Mouse (Mus musculus) skeletal muscle tissue, adult 2 months (tissue): Measurements from ENCODE around the gene Inafm2.

Experiments
- DNase-seq: peaks from one replicate; pipeline ENCODE4 v3.0.0-alpha.2; 2012; ENCODE audit warnings: low read depth, low spot score

Gene Inafm2

DNA sequence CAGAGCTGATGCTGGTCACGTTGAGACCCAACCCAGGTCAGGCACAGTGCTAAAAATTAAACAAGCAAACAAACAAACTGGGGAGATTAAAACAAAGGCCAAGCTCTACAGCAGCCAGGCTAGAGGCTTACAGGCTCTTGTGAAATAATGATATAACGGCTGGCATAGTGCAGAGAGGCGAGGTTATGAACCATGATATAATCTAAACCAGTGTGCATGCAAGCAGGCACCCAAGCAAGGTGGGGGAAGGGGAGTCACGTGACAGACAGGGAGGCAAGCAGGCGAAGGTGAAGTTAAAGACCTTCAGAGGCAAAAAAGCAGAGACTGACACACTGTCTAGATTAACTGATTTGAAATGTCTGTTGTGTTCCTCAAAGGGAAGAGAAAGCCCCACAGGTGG lies 37.5 kb downstream of the Inafm2 start:
- no peak for DNase-seq

DNA sequence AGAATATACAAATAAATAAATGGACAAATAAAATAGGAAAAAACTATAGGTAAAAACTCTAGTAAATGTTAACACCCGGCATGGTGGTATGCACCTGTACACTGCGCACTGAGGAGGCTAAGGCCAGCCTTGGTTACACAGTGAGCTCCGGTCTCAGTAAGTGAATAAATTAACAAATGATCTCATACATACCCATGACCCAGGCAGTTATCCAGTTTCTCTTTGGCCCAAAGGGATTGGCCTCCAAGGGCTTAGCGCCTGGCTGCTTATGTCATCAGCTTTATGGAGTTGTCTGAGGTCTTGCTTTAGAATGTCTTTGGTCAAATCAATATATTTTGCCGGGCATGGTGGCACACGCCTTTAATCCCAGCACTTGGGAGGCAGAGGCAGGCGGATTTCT lies 38.1 kb downstream of the Inafm2 start:
- no peak for DNase-seq

DNA sequence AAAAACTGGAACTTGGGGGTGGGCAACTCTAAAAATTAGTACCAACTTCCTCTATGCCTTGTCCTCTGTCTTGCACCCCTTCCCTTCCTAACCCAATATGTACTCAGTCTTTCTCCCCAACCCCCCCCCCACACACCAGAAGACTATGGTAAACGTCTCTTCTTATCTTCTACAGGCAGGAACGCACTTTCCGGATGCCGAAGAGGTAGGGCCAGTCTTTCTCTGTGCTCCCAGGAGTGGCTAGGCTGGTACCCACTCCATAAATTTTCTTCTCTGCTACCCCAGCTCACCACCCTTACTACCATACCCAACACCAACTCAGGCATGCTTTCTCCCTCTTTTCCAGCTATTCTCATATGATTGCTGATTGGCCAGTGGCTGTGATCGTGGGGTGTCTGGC lies 41.0 kb downstream of the Inafm2 start:
- no peak for DNase-seq

DNA sequence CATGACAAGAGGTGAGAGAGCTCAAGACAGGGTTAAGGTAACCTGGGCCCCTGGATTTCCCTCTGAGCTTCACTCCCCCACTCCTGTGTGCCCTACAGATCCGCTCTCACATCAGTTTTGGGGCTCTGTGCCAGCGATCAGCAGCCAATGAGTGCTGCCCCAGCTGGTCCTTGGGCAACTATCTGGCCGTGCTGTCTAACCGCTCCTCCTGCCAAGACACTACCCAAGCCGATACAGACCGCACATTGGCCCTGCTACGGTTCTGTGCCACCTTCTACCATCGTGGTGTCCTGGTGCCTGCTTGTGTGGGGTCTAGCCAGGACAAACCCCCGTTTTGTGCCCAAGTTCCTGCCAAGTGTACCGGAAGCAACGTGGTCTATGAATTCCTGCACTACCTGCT lies 43.9 kb downstream of the Inafm2 start:
- peak; percentile 54 for DNase-seq

DNA sequence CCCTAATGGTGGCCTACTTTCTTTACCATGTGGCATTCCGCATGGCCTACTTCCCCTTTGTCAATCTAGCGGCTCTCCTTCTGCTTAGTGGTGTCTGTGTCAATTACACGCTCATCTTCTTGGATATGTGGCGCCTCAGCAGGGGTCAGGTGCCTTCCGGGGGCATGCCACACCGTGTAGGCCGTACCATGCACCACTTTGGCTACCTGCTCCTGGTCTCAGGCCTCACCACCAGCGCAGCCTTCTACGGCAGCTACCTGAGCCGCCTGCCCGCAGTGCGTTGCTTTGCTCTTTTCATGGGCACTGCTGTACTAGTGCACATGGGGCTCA lies 44.6 kb downstream of the Inafm2 start:
- DNase-seq = no peak

DNA sequence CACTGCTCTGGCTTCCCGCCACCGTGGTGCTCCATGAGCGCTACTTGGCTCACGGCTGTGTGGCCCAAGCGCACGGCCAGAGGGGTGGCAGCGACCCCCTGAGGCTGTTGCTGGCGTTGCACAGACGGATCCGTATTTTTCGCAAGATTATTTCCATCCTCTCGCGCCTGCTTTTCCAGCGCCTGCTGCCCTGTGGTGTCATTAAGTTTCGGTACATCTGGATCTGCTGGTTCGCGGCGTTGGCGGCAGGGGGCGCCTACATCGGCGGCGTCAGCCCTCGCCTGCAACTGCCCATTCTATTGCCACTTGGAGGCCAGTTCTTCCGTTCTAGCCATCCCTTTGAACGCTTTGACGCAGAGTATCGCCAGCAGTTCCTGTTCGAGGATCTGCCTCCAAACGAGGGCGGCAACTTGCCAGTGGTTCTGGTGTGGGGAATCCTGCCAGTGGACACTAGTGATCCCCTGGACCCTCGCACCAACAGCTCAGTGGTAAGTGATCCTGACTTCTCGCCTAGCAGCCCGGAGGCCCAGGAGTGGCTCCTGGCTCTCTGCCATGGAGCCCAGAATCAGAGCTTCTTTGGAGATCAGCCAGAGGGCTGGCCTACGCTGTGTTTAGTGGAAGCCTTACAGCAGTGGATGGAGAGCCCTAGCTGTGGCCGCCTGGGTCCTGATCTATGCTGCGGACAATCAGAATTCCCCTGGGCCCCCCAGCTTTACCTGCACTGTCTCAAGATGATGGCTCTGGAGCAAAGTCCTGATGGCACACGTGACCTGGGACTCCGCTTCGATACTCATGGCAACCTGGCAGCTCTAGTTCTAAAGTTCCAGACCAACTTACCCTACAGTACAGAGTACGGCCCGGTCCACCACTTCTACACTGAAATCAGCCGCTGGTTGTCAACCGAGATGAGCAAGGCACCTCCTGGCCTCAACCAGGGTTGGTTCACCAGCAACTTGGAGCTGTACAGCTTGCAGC lies 45.3 kb downstream of the Inafm2 start:
- peak; percentile 39 for DNase-seq

DNA sequence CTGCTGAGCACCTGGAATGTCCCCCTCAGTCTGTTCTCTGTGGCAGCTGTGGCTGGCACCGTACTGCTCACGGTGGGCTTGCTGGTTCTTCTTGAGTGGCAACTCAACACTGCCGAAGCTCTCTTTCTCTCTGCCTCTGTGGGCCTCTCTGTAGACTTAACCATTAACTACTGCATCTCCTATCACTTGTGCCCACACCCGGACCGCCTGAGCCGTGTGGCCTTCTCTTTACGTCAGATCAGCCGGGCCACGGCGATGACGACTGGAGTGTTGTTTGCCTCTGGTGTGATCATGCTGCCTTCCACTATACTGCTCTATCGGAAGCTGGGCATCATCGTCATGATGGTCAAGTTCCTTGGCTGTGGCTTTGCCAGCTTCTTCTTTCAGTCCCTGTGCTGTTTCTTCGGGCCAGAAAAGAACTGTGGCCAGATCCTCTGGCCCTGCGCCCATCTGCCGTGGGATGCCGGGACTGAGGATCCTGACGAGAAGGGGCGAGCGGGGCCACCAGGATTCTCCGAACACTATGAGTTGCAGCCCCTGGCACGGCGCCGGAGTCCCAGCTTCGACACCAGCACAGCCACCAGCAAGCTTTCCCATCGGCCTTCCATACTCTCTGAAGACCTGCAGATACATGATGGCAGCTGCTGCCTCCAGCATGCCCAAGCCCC lies 46.2 kb downstream of the Inafm2 start:
- no peak for DNase-seq

DNA sequence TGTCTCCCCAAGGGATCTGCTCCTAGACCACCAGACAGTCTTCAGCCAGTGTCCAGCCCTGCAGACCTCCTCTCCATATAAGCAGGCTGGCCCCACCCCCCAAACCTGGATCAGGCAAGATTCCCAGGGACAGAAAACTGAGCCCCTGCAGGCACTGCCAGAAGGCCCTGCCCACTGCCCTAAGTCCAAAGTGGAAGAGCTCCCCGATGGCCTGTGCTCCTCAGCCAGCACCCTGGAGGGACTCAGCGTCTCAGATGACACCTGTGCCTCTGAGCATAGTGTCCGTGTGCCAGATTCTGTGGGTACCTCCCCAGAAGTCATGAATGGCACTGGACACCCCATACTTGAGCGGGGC lies 46.7 kb downstream of the Inafm2 start:
- peak; percentile 54 for DNase-seq

DNA sequence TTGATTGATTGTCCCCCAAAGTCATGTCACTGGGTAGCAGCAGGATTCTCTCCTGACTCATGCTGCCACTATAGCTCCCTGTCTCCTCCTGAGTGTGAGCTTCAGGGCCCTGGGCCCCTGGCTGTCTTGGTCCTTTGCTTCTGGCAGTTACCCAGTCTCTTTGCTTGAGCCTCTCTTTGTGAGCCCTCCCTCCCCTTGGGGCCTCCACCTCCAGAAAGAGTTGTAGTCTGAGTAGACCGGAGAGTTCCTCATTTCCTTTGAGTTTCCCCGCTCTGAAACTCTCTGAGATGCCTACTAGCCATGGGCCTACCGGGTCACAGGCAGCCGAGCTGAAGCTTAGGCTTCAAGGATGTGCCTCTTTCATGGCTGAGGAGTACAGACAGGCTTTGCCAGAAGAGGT lies 48.1 kb downstream of the Inafm2 start:
- no peak for DNase-seq
